Mouse (Mus musculus): ENCODE data around the gene Col24a1.

DNA sequence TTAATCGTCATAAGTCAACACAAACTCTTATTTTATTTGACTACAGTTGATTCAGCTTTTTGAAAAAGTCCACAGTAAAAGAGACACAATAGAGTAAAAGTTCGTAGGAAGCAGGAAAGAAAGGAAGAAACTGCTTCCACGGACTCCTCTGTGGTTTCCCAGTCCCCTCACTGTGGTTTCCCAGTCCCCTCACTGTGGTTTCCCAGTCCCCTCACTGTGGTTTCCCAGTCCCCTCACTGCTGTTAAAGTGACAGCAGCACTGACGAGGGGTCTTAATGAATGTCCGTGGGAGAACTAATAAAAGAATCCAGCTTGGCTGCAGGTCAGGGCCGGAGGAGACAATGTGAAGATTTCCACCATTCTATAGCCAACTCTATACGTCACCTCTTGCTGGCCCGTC, 39.4 kb downstream of the Col24a1 start:
- TF ChIP-seq CTCF (IDR thresholded peaks at IDR 0.05): no peak
- TF ChIP-seq EP300 (IDR thresholded peaks at IDR 0.05): no peak

Measured in lung, postnatal 0 days (tissue).